Mouse (Mus musculus): ENCODE results near the gene Dusp5.
A peak's percentile ranks its signal among the peaks of the same experiment; 100 is the strongest.

The Dusp5 gene

GRCm38 (mm10) chr19:53543602-53544001, 14.7 kb downstream of the Dusp5 start:
- DNase-seq (ENCODE audit: low read depth, low spot score) = peak; percentile 79

DNA sequence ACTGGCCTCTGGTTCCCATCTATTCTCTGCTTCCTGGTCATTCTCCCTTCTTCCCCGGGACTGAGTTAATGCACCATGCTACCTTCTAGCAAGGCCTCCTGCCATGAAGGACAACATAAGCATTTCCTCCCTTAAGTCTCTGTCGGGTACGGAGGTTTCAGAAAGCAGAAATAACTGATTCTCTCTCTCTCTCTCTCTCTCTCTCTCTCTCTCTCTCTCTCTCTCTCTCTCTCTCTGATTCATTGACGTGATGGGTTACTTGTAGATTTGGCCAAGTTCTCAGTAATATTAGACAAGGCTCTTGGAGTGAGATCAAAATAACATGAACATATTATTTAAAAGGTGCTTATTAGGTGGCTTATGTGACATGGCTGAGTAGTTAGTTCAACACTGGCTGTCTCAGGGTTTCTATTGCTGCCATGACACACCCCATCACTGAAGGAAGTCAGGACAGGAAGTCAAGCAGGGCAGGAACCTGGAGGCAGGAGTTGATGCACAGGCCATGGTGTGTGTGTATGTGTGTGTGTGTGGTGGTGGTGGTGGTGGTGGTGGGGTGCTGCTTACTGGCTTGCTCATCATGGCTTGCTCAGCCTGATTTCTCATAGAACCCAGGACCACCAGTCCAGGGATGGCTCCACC, 16.1 kb downstream of the Dusp5 start:
- DNase-seq (ENCODE audit: low read depth, low spot score) = no peak

DNA sequence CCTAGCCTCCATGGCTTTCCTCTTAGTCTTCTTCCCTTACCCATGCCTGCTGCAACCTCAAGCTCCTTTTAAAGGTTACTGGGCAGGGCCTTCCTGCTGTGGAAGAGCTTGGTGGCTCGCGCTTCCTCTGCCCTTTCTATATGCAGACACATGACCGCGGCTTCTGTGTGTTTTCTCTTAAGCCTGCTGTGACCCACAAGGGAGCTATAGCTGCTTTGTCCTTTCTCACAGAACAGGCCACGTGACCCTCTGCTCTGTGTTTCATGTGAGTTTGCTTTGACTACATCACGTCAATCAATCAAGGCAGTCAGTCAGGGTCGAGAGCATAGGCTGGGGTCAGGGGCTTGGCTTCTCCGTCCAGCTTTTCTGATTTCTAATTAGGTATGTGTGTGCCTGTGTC, 18.7 kb downstream of the Dusp5 start:
- DNase-seq (ENCODE audit: low read depth, low spot score) = no peak

DNA sequence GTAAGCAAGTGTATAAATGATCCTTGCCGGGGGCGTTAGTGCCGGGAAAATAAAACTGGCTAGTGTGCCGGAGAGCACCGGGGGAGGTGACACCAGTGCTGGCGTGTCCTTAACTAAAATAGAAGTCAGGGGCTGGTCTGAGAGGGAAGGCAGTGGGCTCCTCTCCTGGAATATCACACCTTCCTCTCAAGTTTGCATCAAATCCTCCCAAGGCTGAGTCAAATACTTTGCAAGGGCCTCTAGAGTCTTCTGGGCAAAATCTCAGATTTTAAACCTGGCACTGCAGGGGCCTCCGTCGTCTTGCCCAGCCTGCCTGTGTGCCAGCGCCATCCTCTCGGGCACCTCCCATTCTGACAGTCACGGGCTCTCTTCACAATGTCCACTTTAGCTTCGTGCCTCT, 22.1 kb downstream of the Dusp5 start:
- peak; percentile 74 for DNase-seq (ENCODE audit: low read depth, low spot score)

DNA sequence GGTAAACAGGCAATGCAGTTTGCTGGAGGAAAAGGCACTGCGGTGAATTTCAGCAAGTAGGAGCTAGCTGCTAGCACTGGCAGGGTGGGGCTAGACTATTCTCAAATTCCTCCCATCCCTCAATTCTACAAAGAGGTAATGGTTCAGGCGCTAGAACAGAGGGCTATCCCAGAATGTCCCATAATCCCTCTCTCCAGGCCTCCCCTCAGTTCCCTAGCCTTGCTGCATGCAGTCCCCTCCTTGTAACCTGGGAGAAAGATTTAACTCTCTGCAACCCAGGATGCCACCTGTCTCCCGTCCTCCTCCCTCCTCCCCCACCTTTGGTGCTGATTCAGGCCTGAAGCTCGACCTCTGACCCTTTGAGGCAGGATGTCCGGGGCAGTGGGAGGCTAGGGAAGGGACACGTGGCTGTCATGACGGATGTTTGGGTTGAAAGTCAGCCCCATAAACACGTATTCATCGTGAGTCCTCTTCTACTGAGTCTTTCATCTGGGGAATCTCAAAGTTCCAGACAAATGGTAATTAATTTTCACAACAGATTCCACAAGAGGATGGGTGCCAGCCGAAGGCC, 23.4 kb downstream of the Dusp5 start:
- DNase-seq (ENCODE audit: low read depth, low spot score) = no peak

GRCm38 (mm10) chr19:53552795-53553194, 23.9 kb downstream of the Dusp5 start:
- peak; percentile 43 for DNase-seq (ENCODE audit: low read depth, low spot score)

DNA sequence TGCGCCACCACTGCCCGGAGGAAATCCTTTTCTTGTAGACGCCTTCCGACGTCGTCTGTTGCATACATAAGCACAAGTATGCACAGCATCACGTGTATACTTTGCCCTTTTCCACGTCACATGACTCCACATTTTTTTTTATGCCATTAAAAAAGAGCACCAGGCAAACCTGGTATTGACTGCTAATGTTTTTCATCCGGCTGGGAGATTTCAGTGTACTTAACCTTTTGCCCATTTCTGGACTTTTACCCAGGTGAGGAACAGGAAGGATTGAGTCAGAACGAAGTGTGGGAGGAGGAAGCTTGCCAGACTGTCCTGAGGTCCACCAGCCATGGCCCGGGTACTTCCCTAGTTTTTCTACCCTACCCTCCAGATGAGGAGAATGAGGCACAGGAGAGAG, 25.5 kb downstream of the Dusp5 start:
- DNase-seq (ENCODE audit: low read depth, low spot score) = no peak

DNA sequence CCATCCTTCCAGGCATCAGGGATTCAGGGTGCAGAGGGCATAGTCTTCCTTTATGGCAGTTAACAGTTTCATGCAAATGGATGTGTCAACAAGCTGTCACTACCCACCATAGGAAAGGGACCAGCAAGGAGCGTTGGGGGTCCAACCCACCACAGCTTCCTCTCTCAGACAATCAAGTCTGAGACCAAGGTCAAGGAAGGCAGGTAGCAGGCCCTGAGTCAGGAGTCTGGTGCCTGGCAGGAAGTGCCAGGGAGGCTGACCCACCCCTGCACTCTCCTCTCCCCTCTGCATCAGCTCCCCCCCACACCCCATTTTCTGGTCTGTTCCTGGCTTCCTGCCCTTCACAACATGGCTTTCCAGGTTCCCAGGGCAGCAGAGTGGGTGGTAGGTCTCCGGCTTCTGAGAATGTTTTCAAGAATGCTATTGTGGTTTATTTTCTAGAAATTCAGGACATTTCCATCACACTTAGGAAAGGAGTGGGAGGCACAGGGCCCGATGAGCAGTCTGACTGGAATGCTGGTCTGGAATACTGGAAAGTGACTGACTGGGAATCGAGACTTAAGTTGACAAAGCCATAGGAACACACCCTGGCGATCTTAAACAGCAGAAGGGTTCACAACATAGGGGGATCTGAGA, 26.2 kb downstream of the Dusp5 start:
- DNase-seq (ENCODE audit: low read depth, low spot score) = no peak

DNA sequence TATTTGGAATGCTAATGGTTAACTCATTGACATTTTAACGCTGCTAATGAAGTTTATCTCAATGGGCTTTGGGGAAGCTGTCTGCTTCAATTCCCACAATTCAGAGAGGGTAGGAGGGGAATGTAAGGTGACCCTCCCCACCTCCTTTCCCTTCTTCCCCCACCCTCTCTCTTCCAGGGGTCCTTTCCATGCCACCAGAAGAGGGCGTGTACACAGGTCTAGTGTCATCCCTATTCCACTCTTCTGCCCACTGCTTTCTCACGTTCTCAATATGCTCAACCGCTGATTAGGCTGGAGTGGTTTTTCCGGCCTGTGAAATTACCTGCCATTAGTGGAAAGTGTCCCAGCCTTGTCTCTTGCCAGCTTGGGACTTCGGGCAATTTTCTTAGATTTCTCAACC, 27.9 kb downstream of the Dusp5 start:
- DNase-seq (ENCODE audit: low read depth, low spot score) = no peak

DNA sequence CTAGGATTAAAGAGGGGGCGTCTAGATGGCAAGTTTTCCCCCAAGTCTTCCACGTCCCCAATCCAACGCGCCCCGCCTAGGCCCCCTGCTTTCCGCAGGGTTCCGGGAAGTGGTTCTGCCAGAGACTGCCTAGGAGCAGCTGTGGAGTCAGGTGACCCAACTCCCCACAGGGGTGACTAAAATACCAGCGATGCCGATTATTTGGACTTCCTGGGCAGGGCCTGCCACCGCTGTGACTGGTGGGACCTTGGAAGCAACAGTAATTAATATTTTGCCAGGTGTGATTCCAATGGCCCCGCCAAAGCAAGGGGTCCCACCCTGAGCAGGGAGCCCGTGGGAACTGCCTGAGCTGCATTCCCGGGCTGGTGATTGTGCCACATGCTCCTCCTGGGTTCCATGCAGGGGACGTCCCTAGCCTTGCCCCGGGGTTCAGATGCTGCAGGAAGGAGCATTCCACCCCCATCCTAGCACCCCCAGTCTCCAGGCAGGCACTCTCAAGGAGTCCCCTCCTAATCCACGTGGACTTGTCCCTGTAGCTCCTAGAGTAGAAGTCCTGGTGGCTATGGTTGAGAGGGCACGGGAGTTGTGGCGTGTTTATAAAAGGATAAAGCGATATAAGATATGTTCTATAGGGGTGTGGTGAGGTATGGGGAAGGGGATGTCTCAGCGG, 28.5 kb downstream of the Dusp5 start:
- DNase-seq (ENCODE audit: low read depth, low spot score) = no peak

GRCm38 (mm10) chr19:53560436-53560835, 31.5 kb downstream of the Dusp5 start:
- no peak for DNase-seq (ENCODE audit: low read depth, low spot score)

GRCm38 (mm10) chr19:53564174-53564573, 35.3 kb downstream of the Dusp5 start:
- no peak for DNase-seq (ENCODE audit: low read depth, low spot score)

DNA sequence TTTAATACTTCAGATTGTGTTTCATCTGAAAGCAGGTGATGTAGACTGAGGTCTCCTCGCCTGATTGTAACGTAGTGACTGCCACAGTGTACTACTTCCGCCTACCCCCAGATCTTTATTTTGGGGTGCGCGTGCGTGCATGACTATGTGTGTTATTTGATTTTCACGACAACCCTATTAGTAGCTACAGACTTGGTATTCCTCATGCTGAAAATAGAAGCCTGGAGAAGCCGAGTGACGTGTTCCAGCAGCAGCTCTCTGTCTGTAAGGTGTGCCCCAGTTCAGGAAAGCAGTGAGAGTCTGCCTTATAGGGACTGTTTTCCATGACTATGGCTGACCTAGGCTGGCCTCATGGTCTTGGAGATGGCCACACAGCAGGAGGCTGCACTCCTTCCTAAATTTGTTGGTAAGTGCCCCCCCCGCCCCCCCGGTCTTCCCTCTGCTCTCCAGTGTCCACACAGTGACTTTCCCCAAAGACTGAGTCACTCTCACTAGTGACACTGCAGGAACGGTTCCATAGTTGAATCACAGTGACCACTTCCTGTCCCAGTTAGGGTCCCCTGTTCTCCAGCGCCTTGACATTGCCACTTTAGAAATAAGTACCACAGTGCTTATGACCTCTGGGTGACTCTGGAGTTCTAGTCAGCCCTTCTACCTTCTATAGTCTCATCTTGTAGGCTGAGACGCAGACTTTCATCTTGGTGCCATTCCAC, 36.8 kb downstream of the Dusp5 start:
- peak; percentile 38 for DNase-seq (ENCODE audit: low read depth, low spot score)

GRCm38 (mm10) chr19:53567864-53568263, 39.0 kb downstream of the Dusp5 start:
- peak; percentile 69 for DNase-seq (ENCODE audit: low read depth, low spot score)

GRCm38 (mm10) chr19:53568553-53568952, 39.6 kb downstream of the Dusp5 start:
- no peak for DNase-seq (ENCODE audit: low read depth, low spot score)

DNA sequence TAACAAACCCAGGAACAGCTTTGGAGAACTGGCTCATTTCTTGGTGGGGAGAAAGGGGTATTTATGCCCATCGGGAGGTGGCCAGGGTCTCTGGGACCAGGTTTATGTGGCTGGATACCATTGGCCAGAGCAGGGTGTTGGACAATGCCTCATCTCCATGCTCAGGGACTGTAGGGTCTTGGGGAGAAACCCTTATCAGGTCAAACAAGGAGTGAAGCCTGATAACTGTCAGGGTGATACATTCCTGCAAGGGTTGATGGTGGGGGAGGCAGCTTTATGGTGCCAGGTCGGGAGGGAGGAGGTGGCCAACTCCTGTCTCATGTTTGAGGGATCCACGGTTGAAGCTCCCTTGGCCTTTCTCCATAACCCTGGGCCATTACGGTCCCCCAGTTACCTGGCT, 42.1 kb downstream of the Dusp5 start:
- no peak for DNase-seq (ENCODE audit: low read depth, low spot score)

- no peak for DNase-seq (ENCODE audit: low read depth, low spot score)
Measured at GRCm38 (mm10) chr19:53571501-53572428, 42.9 kb downstream of the Dusp5 start.

DNA sequence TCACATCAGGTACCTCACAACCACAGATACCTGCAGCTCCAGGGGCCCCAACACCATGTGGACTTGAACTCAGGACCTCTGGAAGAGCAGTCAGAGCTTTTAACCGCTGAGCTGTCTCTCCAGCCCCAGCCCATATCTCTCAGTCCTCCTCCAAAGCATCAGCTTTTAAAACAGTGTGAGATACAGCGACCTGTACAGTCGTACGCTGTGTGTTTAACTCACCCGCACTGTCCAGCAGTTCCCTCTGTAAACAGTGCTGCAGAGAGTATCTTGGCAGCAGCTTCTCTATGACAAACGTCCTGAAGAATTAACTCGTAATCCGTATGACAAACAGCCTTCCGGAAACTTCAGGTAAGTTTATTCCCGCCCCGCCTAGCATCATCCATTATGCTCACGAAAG, 43.7 kb downstream of the Dusp5 start:
- DNase-seq (ENCODE audit: low read depth, low spot score) = no peak

GRCm38 (mm10) chr19:53573151-53573550, 44.2 kb downstream of the Dusp5 start:
- DNase-seq (ENCODE audit: low read depth, low spot score) = no peak

- no peak for DNase-seq (ENCODE audit: low read depth, low spot score)
Measured at GRCm38 (mm10) chr19:53574131-53574530, 45.2 kb downstream of the Dusp5 start.

DNA sequence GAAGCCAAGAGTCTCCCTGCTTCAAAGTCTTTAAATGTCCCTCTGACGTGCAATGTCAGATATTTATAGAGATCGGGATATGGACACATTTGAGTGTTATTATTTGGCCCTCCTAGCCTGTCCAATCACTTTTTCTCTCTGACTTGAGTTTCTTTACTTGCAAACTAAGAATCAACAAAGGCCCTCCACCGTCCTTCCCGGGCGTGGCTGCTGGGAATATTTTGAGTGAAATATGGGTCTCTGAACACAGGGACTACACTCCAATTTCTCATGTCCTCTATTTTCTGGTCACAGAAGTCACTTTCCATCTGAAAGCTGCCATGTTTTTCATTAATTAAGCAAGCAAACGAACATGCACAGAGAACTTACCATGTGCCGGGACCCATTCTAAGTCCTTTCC, 45.6 kb downstream of the Dusp5 start:
- no peak for DNase-seq (ENCODE audit: low read depth, low spot score)
